Mouse (Mus musculus) testis, adult 2 months (tissue): Measurements from ENCODE around the gene Akap2.

Experiments used
- CTCF ChIP-seq: fragments of 200-500 bp; IDR thresholded peaks from 2 replicates; pipeline ENCODE4 v1.5.1; 2012; ENCODE audit warnings: low read depth, mild to moderate bottlenecking, inconsistent platforms, low read length, moderate library complexity; ENCODE audit not compliant: control insufficient read depth, insufficient read depth, insufficient replicate concordance
- POLR2A ChIP-seq: fragments of 200-500 bp; IDR thresholded peaks from 2 replicates; pipeline ENCODE4 v1.6.1; 2012; ENCODE audit warnings: low read depth, mild to moderate bottlenecking, inconsistent platforms, low read length, moderate library complexity; ENCODE audit not compliant: control insufficient read depth

- no peak for TF ChIP-seq POLR2A
- no peak for TF ChIP-seq CTCF
These were observed 104.3 kb downstream of the Akap2 start for GRCm38 (mm10) chr4:57821556-57822356.
